Mouse (Mus musculus) regulatory T cell (primary cell): ENCODE measurements around the gene Gm8660.
"Not testable (repeated sequence)": the region's sequence is repeated elsewhere in the genome, so short reads cannot be mapped to it uniquely, and the experiment has no call there.

Experiments used
- in situ Hi-C: fragments of 300-600 bp; cut with MboI, MseI; formaldehyde crosslinking; loops from one replicate; pipeline ENCODE4 v1.15.1; 2025; ENCODE audit warnings: high pct_unique_total_duplicates

The Gm8660 gene

DNA sequence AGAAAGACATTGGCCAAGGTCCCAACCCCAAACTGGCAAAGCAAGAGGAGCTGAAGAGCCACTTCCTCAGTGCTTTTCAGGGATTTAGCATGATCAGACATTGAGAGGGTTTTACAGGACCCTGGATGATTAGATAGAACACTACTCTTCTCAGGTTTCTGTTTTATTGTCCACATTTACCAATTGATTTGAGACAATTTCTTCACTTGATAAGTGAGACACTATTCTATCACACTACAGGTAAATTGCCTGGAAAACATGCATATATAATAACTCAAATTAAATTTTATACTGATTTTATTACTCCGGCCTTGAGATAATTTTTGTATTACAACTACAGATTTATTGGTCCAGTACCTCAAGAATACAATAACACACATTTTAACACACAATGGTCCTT, at the start of gene Gm8660:
TSS of gene Gm8660 (minus strand) at position 101 of the 400 bp plus-strand sequence.
- in situ Hi-C loops: loop anchor here (25.0 kb wide), 1 partner anchor 2009 kb away; no protein-coding TSS in a partner anchor

DNA sequence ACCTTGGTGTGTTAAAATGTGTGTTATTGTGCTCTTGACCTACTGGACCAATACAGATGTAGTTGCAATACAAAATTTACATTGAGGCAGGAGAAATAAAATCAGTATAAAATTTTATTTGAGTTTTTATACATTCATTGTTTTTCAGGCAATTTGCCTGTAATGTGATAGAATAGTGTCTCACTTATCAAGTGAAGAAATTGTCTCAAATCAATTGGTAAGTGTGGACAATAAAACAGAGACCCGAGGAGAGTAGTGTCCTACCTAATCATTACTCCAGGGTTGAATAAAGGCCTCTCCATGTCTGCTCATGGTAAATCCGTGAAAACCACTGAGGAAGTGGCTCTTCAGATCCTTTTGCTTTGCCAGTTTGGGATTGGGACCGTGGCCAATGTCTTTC, 42.4 kb upstream of the Gm8660 start, which contains the start of gene Vmn1r148:
TSS of gene Vmn1r148 (plus strand) at position 301 of the 400 bp plus-strand sequence.
- in situ Hi-C loops: not testable (repeated sequence)

DNA sequence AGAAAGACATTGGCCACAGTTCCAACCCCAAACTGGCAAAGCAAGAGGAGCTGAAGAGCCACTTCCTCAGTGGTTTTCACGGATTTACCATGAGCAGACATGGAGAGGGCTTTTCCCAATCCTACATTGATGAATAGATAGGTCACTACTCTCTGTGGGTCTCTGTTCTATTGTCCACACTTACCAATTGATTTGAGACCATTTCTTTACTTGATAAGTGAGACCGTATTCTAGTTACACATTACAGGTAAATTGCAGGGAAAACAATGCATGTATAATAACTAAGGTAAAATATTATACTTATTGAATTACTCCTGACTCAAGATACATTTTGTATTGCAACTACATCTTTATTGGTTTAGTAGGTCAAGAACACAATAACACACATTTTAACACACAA, 41.2 kb downstream of the Gm8660 start, which contains the start of gene Gm4187:
TSS of gene Gm4187 (minus strand) at position 101 of the 400 bp plus-strand sequence.
- in situ Hi-C loops: not testable (repeated sequence)
